In the genomic region with DNA sequence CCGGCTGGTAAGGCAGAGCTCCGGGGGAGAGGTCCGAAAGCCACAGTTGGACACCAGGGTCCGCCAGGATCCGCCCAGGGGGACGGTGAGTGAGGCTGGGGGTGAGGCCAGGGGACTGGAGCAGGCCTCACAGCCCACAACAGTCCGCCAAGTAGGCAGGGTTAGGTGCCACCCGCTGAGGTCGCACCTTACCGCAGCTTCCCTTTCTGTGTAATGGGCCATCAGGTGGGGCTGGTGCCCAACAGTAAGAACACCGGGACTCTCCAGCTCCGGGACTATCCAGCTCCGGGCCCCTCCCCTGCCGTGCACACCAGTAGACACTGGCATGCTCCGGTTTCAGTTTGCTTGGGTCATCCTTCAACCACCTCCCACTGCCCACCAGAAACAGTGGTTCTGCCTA, we compare ENCODE assay signal across 8 mouse cellular contexts. TPM values are rescaled to one million over a fixed set of nuclear protein-coding genes. Genes with fewer than 3 reads are reported as not detected.
DNase-seq lines count a peak whose midpoint lies in the region; ATAC-seq and TF ChIP-seq lines count a peak whose summit lies in the region.

No protein-coding gene starts in this region.

- H3K9me3 ChIP-seq in embryonic facial prominence, embryonic 12.5 days, result no peaks in the 10 kb centered on the region
- H3K9me3 ChIP-seq in intestine, embryonic 15.5 days, result no peaks in the 10 kb centered on the region
- H3K9me3 ChIP-seq in neural tube, embryonic 12.5 days, result no peaks in the 10 kb centered on the region

- no peaks in the 10 kb centered on the region for H3K36me3 ChIP-seq in embryonic facial prominence, embryonic 12.5 days
- H3K36me3 ChIP-seq in intestine, embryonic 15.5 days, result no peaks in the 10 kb centered on the region
- H3K36me3 ChIP-seq in neural tube, embryonic 12.5 days, result no peaks in the 10 kb centered on the region

- peak overlapping the region; percentile 99 for H3K4me2 ChIP-seq in embryonic facial prominence, embryonic 12.5 days (replicated peaks)
- H3K4me2 ChIP-seq in intestine, embryonic 15.5 days (replicated peaks), result peak overlapping the region; percentile 100
- peak overlapping the region; percentile 98 for H3K4me2 ChIP-seq in neural tube, embryonic 12.5 days (replicated peaks)

- H3K27ac ChIP-seq in layer of hippocampus, adult 2 months, result peak overlapping the region; percentile 99
- no peak overlapping the region for H3K27ac ChIP-seq in embryonic facial prominence, embryonic 12.5 days
- no peak overlapping the region for H3K27ac ChIP-seq in intestine, embryonic 15.5 days
- no peak overlapping the region for H3K27ac ChIP-seq in neural tube, embryonic 12.5 days

- ATAC-seq in embryonic facial prominence, embryonic 12.5 days (ENCODE audit: insufficient number of reproducible peaks, insufficient read depth, low FRiP score, low TSS enrichment), result no peak
- ATAC-seq in intestine, embryonic 15.5 days, result 0 out of 2 replicates have a peak, but pooled peaks have one; percentile 11
- no peak; the same call in 1 of the 2 replicates for ATAC-seq in neural tube, embryonic 12.5 days (ENCODE audit: low FRiP score, low read depth)
- no peak for ATAC-seq in erythroid progenitor cell, adult 5-6 weeks (replicated peaks; ENCODE audit: low FRiP score, poor library complexity, severe bottlenecking)

- no peak for DNase-seq in layer of hippocampus, adult 2 months (ENCODE audit: low spot score in 2 of 2)
- no peak for DNase-seq in layer of hippocampus, postnatal 14 days (ENCODE audit: low spot score in 2 of 2)
- DNase-seq in Muller cell, postnatal 12 days (ENCODE audit: inconsistent ontology term), result no peak
- DNase-seq in testis, postnatal 10 days (ENCODE audit: low spot score), result no peak

- no peak for TF ChIP-seq CTCF in layer of hippocampus, adult 2 months (conservative IDR thresholded peaks at IDR 0.05)

- H3K4me1 ChIP-seq in embryonic facial prominence, embryonic 12.5 days, result peaks cover 8% of the 10 kb centered on the region
- H3K4me1 ChIP-seq in intestine, embryonic 15.5 days (replicated peaks), result peaks cover 9% of the 10 kb centered on the region
- H3K4me1 ChIP-seq in neural tube, embryonic 12.5 days, result peaks cover 34% of the 10 kb centered on the region

- peaks cover 44% of the 10 kb centered on the region for H3K27me3 ChIP-seq in embryonic facial prominence, embryonic 12.5 days
- H3K27me3 ChIP-seq in intestine, embryonic 15.5 days (replicated peaks), result peaks cover 21% of the 10 kb centered on the region
- peaks cover 32% of the 10 kb centered on the region for H3K27me3 ChIP-seq in neural tube, embryonic 12.5 days (replicated peaks)

- H3K9ac ChIP-seq in embryonic facial prominence, embryonic 12.5 days, result peak overlapping the region; percentile 67; the same call in 1 of the 2 replicates
- peak overlapping the region; percentile 69; the same call in 1 of the 2 replicates for H3K9ac ChIP-seq in intestine, embryonic 15.5 days
- peak overlapping the region; percentile 80 for H3K9ac ChIP-seq in neural tube, embryonic 12.5 days

- 12% methylated on average over 15 of the region's 15 CpGs for WGBS in embryonic facial prominence, embryonic 12.5 days
- 21% methylated on average over 15 of the region's 15 CpGs for WGBS in intestine, embryonic 15.5 days
- WGBS in neural tube, embryonic 12.5 days, result 9% methylated on average over 15 of the region's 15 CpGs

- peak overlapping the region; percentile 95 for H3K4me3 ChIP-seq in layer of hippocampus, adult 2 months
- peak overlapping the region; percentile 66 for H3K4me3 ChIP-seq in embryonic facial prominence, embryonic 12.5 days
- H3K4me3 ChIP-seq in intestine, embryonic 15.5 days (replicated peaks), result peak overlapping the region; percentile 58
- peak overlapping the region; percentile 59 for H3K4me3 ChIP-seq in neural tube, embryonic 12.5 days

RNA-seq across cellular contexts. Expression of a gene that starts 1.0 kb away (rescaled TPM):
- 100 to 1,000 TPM; 192 to 212 TPM for total RNA-seq in layer of hippocampus, adult 2 months (2021)
- total RNA-seq in layer of hippocampus, postnatal 14 days (2021), result 100 to 1,000 TPM; 186 to 207 TPM
- polyA plus RNA-seq in embryonic facial prominence, embryonic 12.5 days (2016; fragmentation: Nextera tagmentation; extraction: Ambion mirVana), result 23.2 and 25.0 TPM in 2 replicates
- 3.9 and 4.6 TPM in 2 replicates for polyA plus RNA-seq in intestine, embryonic 15.5 days (2015; fragmentation: Nextera tagmentation; extraction: Ambion mirVana)
- 33.2 and 41.6 TPM in 2 replicates for polyA plus RNA-seq in neural tube, embryonic 12.5 days (2016; fragmentation: Nextera tagmentation; extraction: Ambion mirVana)
- total RNA-seq in erythroid progenitor cell, adult 5-6 weeks (2015; ENCODE audit: low replicate concordance), result not detected in 2 replicates
- not detected in 2 replicates for total RNA-seq in erythroid progenitor cell, adult 5-6 weeks (2017; ENCODE audit: low replicate concordance)

RNA-seq across cellular contexts. Expression of a gene that starts 57.3 kb away (rescaled TPM):
- 1 to 10 TPM; 4.7 TPM for total RNA-seq in layer of hippocampus, adult 2 months (2021)
- total RNA-seq in layer of hippocampus, postnatal 14 days (2021), result 10 to 100 TPM; 10.3 to 12.9 TPM
- polyA plus RNA-seq in embryonic facial prominence, embryonic 12.5 days (2016; fragmentation: Nextera tagmentation; extraction: Ambion mirVana), result 103 and 105 TPM in 2 replicates
- polyA plus RNA-seq in intestine, embryonic 15.5 days (2015; fragmentation: Nextera tagmentation; extraction: Ambion mirVana), result 33.8 and 38.6 TPM in 2 replicates
- 83.3 and 84.9 TPM in 2 replicates for polyA plus RNA-seq in neural tube, embryonic 12.5 days (2016; fragmentation: Nextera tagmentation; extraction: Ambion mirVana)
- total RNA-seq in erythroid progenitor cell, adult 5-6 weeks (2015; ENCODE audit: low replicate concordance), result not detected in 2 replicates
- total RNA-seq in erythroid progenitor cell, adult 5-6 weeks (2017; ENCODE audit: low replicate concordance), result not detected in 2 replicates

Comparison
In these comparisons a context has a peak if more than half of its experiments do, and no peak if none do; other contexts are left out.
1. RNA of a gene that starts 1.0 kb away (total RNA-seq): 192 to 212 TPM in layer of hippocampus, adult 2 months and 186 to 207 TPM in layer of hippocampus, postnatal 14 days; not detected in erythroid progenitor cell, adult 5-6 weeks; every median in the first group is over 100 times any median in the second.
2. RNA of a gene that starts 57.3 kb away (total RNA-seq): 10.3 to 12.9 TPM in layer of hippocampus, postnatal 14 days and 4.7 TPM in layer of hippocampus, adult 2 months; not detected in erythroid progenitor cell, adult 5-6 weeks; every median in the first group is over 4 times any median in the second.
3. Peak in every context shown above with its lines, with median percentiles within 50 percentile points of each other: H3K4me3 ChIP-seq, H3K4me2 ChIP-seq and H3K9ac ChIP-seq.